Mouse (Mus musculus): ENCODE results near the gene Pax9. TPM values are rescaled to one million over a fixed set of nuclear protein-coding genes. Genes with fewer than 3 reads are reported as not detected.

Pax9 gene
- total RNA-seq (2014; fragmentation: Nextera tagmentation) (not detected in 2 replicates), total RNA-seq (2017) (not detected in 2 replicates)

DNA sequence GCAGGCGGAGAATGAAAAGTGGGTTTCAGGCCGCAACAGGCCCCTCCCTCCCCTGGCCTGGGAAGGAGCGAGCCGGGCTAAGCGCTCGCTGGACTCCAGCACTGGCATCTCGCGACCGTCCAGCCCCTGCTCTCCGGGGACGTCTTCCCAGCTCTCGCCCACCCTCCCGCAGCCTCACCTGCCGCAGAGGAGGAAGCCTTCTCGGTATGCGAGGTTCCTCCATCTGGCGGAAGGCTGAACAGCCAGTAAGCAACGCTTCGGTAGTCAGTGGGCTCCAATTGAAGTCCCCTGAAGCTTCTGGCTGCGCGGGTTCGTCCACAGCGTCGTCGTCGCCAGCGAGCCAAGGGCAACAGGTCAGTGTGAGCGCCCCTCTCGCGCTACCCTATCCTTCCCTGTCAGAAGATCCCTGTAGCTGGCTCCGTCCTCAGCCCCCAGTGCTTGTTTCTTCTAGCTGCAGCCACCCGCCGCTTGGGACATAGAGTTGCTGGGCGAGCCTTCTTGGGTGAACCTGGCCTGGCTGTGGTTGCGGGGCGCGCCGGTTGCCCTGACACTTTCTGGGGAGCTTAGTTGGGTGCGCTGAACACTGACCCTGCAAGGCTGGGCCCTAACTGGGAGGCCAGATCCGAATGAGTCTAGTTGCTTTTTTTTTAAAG, at the start of gene Pax9:
TSS of gene Pax9 (plus strand) at position 341 of the 653 bp plus-strand sequence.
- ATAC-seq (replicated peaks; ENCODE audit: poor library complexity, severe bottlenecking) = no peak

DNA sequence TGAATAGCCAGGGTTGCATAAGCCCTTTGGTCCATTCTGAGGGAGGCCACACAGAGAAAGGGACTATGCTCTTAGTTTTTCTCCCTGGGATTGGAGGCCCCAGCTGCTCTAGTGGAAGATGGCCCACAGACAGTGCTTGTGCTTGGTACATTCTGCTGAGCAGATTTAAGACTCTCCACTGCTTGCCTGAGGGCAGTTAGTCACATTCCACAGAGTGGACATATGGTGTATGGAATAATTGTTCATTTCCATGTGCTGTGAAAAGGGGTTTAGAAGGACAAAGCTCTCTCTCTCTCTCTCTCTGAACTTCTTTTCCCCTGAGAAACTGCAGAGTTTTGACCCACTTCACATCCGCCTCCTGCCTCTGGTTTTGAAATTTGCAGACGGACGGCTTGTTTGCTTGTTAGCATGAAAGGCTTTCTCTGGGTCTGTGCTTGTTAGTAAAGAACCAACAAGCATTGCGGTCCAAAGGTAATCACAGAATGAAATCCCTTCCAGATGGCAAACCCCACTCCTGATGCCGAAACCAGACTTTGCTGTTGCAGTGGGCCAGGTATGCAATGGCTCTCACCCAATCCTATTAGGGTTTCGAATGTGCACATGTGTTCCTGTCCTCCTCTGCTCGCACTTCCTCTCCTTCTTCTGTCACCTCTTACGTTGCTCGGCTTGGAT, 22.0 kb upstream of the Pax9 start:
- ATAC-seq (replicated peaks; ENCODE audit: poor library complexity, severe bottlenecking) = no peak

DNA sequence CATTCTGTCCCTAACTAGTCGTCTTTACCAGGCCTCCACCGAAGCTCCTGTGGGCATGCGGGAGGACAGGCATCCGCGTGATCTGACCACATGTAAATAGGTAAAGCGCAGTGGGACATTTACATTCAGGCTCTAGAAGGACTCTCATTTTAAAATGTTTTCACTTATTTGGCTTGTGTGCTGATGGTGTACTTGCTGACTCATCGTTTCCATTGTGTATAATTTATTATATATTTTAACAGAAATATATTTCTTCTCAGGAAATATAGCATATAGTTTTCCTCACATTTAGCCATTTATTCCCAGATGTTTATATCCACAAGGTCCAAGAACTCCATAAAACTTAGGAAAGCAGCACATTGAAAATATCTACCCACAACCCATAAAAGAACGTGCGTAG, 20.8 kb upstream of the Pax9 start:
- ATAC-seq (replicated peaks; ENCODE audit: poor library complexity, severe bottlenecking) = no peak

DNA sequence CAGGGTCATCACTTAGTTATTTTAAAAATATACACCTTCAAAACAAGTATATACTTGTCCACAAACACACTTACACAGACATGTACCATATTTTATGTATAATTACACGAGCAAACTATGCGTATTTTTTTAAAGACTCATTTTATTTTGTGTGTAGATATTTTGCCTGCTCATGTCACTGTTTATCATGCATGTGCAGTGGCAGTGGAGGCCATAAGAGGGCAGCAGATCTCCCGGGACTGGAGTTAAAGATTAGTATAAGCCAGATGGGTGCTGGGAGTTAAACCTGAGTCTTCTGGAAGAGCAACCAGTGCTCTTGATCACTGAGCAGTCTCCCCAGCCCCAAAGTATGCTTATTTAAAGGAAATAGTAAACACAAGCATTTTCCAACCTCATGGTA, 16.8 kb upstream of the Pax9 start:
- ATAC-seq (replicated peaks; ENCODE audit: poor library complexity, severe bottlenecking) = 0 out of 2 replicates have a peak, but pooled peaks have one; percentile 31

DNA sequence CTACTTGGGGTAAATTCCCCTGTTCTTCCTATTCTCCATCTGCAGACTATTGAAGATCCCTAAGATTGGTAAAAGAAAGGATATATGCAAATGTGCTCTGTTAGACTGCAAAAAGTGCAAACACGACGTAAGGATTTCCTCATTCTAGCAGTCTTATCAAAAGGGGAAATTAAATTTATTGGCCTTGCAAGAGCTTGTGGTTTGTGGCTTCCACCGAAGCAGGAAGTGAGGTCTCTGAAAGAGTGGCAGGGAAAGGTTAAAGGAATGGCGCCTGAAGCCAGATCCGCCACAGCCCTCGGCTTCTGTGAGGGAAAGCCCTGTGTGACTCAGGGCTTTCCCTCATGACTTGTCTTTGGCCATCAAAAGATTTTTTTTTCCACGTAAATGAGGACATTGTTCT, 13.9 kb upstream of the Pax9 start:
- peak; percentile 92 for ATAC-seq (replicated peaks; ENCODE audit: poor library complexity, severe bottlenecking)

DNA sequence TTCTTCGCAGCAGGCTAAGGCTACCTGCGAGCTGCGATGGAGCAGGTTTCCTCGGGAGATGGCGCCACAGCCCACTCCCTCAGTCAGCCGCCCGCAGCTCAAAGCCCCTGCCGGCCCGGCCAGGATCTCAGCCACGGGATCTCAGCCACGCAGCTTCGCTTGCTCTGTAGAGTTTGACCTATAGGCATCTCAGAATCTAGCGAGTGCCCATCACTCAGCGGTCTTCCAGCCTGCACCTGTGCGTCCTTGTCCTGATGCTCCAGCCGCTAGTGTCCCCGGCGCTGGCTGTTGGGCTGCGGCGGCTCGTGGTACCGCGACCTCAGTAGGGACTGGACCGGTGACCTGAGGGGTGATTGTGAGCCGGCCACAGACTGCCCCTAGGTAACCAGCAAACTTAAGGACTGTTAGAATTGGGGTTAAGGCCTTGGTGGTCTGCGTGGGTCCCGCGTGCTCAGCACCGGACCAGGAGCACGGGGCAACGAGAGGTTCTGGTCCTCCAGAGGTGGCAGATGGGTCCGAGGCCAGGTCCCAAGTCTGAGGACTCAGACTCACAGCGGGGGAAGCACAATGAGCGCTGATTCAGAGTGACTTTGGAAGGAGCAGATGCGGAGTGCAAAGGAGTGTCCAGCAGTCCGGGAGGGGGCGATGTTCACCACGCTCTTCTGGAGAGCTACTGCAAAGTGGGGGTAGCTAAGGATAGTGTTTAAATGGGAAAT, 10.3 kb upstream of the Pax9 start:
- ATAC-seq (replicated peaks; ENCODE audit: poor library complexity, severe bottlenecking) = no peak

DNA sequence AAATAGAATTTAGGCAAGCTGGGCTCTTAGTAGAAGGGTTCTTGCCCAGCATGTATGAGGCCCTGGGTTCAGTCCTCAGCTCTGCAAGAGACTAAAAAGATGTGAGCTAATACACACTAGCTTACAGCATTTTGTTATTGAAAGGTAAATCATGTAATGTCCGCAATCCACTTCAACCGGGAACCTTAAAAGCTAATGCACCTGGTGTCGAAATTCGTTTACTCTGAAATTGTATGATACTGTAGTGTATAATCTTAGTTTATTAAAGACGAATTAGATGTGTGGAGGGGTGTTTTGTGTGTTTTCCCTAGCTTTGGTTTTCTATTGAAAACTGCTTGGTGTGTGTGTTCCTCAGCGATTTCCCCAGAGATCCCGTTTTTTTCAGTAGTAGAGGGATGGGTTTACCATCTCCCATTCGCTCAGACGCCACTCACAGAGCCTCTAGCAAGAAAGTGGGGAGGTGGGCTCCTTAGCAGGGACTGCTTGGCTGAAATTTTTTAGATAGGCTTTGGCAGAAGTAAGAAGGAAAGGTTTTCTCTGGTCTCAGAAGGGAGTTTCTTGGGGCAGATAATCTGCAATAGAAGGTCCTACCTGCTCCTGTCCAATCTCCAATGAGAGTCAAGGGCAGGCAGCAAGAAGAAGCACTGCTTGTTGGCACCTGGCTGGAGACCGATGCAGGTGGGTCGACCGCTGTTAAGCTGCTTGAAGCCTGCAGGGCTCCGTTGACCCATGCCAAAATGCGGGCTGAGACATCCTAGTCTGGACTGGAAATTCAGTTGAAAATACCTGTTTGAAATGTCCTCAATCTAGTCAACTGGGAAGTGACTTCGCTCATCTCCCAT, 3.7 kb upstream of the Pax9 start:
- ATAC-seq (replicated peaks; ENCODE audit: poor library complexity, severe bottlenecking) = no peak

DNA sequence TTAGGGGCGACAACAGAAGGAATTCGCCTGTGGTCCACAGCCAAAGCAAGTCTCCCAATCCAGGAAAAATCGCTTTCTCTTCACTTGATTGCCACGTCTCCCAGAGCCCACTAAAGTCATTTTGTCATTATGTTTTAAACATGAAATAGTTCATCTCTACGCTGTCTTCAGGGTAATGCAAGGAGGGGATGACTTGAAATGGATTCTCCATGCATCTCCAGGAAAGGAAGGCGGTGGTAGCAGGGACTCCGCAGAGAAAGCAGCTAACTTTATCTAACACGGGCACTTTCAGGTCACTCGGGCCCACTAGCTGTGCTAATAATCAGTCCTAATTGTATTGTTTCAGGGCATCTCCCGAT, 3.1 kb upstream of the Pax9 start:
- ATAC-seq (replicated peaks; ENCODE audit: poor library complexity, severe bottlenecking) = no peak

DNA sequence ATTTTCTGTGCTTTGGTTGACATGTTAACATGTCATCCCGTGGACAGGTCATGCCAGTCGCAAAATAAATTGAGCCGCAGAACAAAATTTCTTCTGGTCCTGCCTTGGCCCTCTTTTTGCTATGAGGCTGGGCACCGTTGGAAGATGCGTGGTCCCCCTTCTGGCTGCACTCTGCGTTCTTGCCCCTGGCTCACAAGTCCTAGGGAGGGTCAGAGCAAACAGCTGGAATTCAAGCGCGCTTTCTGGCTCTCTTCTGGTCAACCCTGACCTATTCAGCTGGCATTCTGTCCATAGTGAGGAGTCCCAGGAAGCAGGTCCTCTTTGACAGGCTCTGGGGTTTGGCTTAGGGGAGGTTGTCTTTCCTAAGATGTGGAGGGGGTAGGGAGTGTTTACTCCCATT, 2.6 kb upstream of the Pax9 start:
- ATAC-seq (replicated peaks; ENCODE audit: poor library complexity, severe bottlenecking) = no peak

DNA sequence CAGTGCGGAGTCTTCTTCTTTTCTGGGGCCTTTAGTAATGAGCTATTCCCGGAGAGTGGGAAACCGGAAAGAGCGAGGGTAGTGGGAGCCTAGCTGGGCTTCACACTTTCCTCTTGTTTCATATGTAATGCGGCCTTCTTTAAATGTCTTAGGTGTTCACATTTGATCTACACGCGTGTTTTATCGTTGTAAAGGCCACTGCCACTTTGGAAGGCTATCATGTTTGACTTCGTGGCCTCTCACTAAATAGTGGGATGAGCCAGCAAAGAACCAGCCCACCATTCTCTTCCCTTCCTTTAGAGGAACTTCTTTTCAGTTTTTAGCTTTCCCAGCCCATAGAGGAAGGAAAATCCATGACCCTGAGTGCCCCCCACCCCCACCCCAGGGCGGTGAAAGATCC, 2.2 kb upstream of the Pax9 start:
- no peak for ATAC-seq (replicated peaks; ENCODE audit: poor library complexity, severe bottlenecking)

DNA sequence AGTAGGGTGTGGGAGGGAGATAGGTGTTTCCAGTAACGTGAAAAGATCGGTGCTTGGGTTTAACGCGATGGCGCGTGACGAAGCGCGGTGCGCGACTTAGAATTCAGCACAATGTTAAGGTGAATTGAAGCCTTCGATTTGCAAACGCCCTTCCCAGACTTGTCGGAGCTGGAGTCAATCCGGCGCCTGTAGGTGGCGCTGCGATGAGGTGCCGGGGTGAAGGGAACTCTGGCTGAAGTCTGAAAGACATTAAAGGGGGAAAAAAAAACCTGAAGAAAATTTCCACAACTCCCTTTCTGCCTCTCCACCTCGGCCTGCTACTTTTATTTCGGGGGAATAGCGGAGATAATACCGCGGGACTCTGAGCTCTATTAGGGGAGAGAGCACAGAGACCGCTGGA, 1.8 kb upstream of the Pax9 start:
- ATAC-seq (replicated peaks; ENCODE audit: poor library complexity, severe bottlenecking) = 0 out of 2 replicates have a peak, but pooled peaks have one; percentile 26

DNA sequence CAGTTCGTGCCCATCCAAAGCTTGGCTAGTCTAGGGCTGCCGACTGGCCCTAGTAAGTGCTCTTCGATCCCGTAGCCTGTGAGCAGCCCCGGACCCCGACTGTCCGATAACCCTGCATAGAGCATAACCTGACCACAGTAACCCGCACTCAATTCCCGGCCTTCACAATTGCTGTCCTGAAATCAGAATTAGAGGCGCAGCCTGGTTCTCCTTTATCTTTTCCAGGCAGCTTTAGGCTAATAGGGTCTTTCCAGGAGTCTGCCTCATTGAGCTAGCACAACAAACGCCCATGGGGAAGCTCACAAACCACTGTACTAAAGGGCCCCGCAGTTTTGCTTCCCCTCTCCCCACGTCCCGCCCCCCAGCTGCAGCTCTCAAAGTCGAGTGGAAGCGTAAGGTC, 1.2 kb upstream of the Pax9 start:
- ATAC-seq (replicated peaks; ENCODE audit: poor library complexity, severe bottlenecking) = no peak

DNA sequence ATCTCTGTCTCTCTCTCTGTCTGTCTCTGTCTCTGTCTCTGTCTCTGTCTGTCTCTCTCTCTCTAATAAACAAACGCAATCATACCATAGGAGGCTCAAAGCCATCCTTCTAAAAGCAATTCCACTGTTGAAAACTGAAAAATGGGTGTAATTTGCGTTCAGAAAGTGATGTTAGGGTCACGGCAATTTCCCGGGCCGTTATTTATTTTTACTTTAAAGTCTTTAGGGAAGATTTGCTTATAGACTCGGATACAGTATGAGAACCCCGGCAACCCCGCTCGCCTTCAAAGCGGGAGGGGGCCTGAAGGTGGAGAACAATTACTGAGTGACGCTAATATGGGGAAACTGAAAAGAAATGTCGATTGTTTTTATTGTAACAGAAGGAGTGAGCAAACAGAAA, 566 bp upstream of the Pax9 start:
- ATAC-seq (replicated peaks; ENCODE audit: poor library complexity, severe bottlenecking) = no peak

DNA sequence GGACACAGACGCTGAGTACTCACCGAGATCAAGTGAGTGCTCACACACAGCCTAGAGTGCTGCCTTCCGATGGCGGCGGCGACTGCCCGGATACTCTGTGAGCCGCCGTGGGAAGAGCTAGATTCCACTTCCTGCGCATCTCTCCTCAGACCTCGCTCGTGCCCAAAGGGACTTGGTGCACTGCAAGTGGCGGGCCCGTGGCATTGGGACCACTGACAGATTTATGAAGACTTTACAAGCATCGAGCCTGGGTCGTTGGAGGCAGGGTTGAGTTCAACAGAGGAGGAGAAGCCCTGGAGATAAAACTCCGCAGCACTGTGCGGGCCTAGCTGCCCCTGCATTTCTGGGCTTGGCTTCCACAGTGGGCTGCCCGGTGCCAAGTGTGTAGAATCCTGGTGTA, 969 bp downstream of the Pax9 start:
- ATAC-seq (replicated peaks; ENCODE audit: poor library complexity, severe bottlenecking) = no peak

DNA sequence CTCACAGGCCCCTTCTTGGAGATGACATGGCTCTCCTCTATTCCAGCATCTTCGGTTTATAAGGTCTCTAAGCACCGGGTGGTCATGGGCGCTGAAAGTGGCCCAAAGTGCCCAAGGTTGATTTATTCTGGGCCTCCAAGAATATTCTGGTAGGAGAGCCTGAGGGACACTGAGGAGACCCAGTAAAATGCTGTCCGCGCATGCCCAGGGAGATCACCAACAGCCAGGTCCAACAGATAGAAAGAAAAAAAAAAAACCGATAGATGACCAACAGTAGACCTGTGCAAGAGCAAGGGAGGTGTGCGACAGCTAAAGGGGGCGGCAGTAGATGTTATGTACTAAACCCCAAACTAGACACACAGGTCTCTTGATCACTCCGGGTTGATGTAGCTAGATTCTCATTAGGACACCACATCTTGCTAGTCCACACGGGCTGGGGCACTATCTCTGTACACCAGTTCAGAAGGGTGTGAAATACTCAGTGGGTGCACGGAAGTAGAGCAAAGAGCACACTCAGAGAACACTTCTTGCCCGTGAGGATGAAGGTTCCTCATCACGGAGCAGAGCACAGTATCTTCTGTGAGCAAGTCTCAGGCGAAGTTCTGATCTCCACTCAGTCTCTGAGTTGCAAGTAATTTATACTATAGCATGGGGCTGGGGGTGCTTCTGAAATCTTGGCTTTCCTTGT, 2.0 kb downstream of the Pax9 start:
- ATAC-seq (replicated peaks; ENCODE audit: poor library complexity, severe bottlenecking) = no peak

DNA sequence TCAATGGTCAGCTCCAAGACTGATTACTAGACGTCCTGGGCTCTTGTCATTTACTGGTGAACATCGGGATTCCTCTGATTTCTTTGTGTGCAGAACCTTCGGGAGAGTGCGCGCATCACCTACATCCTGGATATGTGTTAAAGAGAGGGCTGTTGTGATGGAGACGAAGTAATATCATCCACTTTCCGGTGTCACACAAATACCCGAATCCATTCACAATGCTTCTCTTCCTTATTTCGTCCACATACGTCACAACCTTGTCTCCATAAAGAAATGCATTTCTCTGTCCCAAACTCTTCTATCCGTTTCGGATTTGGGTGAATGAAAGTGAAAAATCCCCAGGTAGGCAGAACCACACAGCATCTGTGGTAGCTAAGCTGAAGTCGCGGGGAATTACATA, 2.8 kb downstream of the Pax9 start:
- no peak for ATAC-seq (replicated peaks; ENCODE audit: poor library complexity, severe bottlenecking)

DNA sequence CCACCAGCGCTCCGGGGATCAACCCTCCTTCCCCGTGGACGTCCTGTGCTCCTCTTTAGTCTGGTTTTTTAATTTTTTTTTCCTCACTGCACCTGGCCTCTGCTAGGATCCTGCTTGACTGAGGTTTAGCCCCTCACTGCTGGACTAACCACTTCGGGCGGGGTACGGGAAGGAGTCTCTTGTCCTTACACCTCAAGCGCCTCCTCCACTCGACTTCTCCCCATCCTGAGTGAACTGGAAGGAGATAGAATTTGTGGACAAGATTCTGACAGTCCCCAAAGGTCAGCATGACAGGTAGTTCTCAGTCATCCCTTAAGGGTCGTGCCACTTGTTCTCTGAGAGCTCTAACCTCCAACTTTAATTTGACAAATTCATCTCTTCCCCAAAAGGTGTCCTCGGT, 3.4 kb downstream of the Pax9 start:
- no peak for ATAC-seq (replicated peaks; ENCODE audit: poor library complexity, severe bottlenecking)

DNA sequence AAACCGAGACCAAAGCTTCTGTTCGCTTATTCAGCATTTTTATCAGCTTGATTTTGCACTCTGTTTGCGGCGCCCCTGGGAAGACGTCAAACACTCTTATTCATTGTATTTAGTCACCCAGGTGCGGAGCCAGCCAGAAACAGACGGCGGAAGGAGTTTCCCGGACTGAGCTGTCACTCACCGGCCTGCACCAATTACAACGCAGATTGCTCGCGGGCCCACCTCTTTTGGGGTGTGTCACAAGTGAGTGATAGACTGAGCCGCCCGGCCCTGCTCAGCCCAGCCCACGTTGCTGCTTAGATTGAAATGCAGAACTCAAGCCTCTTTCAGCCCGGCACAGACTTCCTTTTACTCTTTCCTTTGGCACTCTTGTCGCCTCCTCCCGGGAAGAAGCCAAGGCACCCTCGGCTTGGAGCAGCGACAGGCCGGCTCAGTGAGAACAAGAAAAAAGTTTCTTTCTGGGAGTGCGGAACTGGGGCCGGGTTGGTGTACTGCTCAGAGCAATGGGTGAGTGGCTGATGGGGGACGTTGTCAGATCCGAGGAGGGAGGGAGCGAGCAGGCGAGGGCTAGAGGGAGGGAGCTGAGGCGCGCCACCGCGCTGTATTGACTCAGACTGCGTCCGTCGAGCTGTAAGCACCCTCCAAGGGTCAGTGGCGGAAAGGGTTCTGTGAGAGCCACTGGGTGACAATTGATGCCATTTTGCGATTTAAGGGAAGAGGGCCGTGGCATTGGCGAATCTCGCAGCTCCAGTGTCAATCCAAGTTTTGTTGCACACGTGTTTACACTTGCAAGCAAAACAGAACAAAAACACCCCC, 4.0 kb downstream of the Pax9 start:
- peak; percentile 40 for ATAC-seq (replicated peaks; ENCODE audit: poor library complexity, severe bottlenecking)
